Mouse (Mus musculus) lung, embryonic 16.5 days (tissue): ENCODE results near the gene Golga2. TPM values are rescaled to one million over a fixed set of nuclear protein-coding genes. Genes with fewer than 3 reads are reported as not detected.

Experiments used
- ATAC-seq: fragments of 200-750 bp; cut with Nextera tagmentation; 2 replicates; pipeline ENCODE4 v1.8.0; 2017; ENCODE audit warnings: low read depth, mild to moderate bottlenecking, moderate library complexity
- H3K27ac ChIP-seq: fragments of 300-500 bp; sonication (generic); 2 replicates; pipeline ENCODE4 v1.5.1; 2014; ENCODE audit warnings: mild to moderate bottlenecking, control low read depth, low read length
- H3K27me3 ChIP-seq: fragments of 300-500 bp; sonication (generic); 2 replicates; pipeline ENCODE4 v1.6.1; 2014; ENCODE audit warnings: low read depth, low read length, mixed read lengths; ENCODE audit not compliant: control insufficient read depth, insufficient read depth
- H3K36me3 ChIP-seq: fragments of 300-500 bp; sonication (generic); 2 replicates; pipeline ENCODE4 v1.6.1; 2014; ENCODE audit warnings: low read length; ENCODE audit not compliant: control insufficient read depth, insufficient read depth
- H3K4me1 ChIP-seq: fragments of 300-500 bp; sonication (generic); replicated peaks from 2 replicates; pipeline ENCODE4 v1.6.1; 2014; ENCODE audit warnings: low read length, mixed read lengths; ENCODE audit not compliant: control insufficient read depth, insufficient read depth
- H3K4me2 ChIP-seq: fragments of 300-500 bp; sonication (generic); 2 replicates; pipeline ENCODE4 v1.6.1; 2014; ENCODE audit warnings: low read depth, low read length, control low read depth
- H3K4me3 ChIP-seq: fragments of 300-500 bp; sonication (generic); 2 replicates; pipeline ENCODE4 v1.5.1; 2014; ENCODE audit warnings: mild to moderate bottlenecking, low read length, control low read depth
- H3K9ac ChIP-seq: fragments of 300-500 bp; sonication (generic); 2 replicates; pipeline ENCODE4 v1.6.1; 2014; ENCODE audit warnings: low read length, control low read depth
- H3K9me3 ChIP-seq: fragments of 300-500 bp; sonication (generic); 2 replicates; pipeline ENCODE4 v1.6.1; 2016; ENCODE audit warnings: low read length; ENCODE audit not compliant: control insufficient read depth
- WGBS: fragments of 180-500 bp; shearing (Covaris S2); extraction: QIAGEN DNeasy Blood & Tissue Kit; methylation state at CpG from one replicate; pipeline ENCODE4 v1.1.7; 2014; 5-methylcytosine and 5-hydroxymethylcytosine counted together
- polyA plus RNA-seq: library from polyadenylated mRNA; unstranded; fragments of >200 nt; fragmentation: Nextera tagmentation; extraction: Ambion mirVana; gene quantifications from 2 replicates; pipeline ENCODE4 v1.2.1, GENCODE M21; 2015

The Golga2 gene
- polyA plus RNA-seq, 1 experiment from 2014 or later, result 25.8 TPM

GRCm38 (mm10) chr2:32348311-32348710 lies 61.1 kb downstream of the Golga2 start:
- no peak overlapping the region for H3K27ac ChIP-seq
- H3K4me3 ChIP-seq, result no peak overlapping the region
- no peaks in the 10 kb centered on the region for H3K36me3 ChIP-seq
- ATAC-seq, result no peak
- no peak overlapping the region for H3K4me2 ChIP-seq
- H3K9me3 ChIP-seq, result no peaks in the 10 kb centered on the region
- H3K27me3 ChIP-seq, result no peaks in the 10 kb centered on the region
- H3K9ac ChIP-seq, result no peak overlapping the region
- WGBS, result 76% methylated on average over 11 of the region's 11 CpGs
- H3K4me1 ChIP-seq, result peaks cover 6% of the 10 kb centered on the region

DNA sequence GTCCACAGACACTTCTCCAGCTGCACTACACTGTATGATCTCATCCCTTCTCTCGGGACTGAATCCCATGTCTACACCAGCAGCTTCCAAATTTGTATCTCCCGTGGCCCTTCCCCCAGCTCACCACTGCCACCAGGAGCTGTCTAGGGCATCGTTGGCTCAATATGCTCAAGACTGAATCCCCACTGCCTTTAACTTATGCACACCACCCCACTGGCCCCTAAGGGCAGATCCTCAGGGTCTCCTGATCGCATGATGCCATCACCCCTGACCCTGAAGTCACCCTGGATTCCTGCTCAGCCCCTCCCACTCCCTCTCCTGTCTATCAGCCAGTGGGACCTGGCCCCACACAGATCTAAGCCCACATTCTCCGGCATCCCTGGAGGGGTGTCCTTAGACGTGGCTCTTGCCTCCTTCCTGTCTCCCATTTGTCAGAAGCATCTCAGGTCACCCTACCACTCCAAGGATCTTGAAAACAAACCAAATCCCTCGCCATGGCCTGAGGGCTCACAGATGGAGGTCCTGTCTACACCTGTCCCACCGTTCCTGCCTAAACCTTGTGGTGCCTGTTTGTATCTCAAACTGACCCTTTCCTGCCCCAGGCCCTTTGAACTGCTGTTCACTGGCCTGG lies 62.6 kb downstream of the Golga2 start:
- Histone ChIP-seq H3K27ac (no peak overlapping the region), H3K4me3 (no peak overlapping the region), H3K9ac (no peak overlapping the region), H3K9me3 (no peaks in the 10 kb centered on the region), H3K27me3 (no peaks in the 10 kb centered on the region), H3K4me1 (peaks cover 11% of the 10 kb centered on the region), H3K4me2 (no peak overlapping the region), H3K36me3 (no peaks in the 10 kb centered on the region)
- WGBS, result 45% methylated on average over 8 of the region's 8 CpGs
- no peak for ATAC-seq

DNA sequence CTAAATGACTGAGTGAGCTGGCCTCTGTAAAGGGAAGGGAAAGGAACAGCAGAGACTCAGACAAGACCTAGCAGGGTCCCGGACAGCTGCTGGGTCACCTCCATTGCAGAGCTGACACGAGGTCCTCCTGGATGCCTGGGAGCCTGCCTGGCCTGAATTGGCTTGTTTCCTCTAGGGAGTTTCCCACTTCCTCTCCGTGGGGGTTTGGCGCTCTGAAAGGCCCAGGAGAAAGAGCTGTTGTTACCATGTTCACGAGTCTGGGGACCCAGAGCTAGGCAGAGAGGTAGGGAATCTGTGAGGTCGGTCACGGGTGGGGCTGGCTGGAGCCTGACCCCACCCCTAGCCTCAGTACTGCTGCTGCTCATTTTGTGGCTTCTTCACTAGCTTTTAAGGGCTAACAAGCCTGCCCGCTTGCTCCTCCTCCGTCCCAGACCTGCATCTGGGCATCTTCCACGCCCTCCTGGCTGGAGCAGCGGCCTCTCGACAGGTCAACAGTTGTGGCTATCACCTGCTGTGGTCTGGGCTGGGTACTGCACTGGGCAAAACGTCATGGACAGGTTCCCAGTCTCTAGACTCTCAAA lies 63.4 kb downstream of the Golga2 start:
- Histone ChIP-seq H3K4me1 (peaks cover 11% of the 10 kb centered on the region), H3K9ac (no peak overlapping the region), H3K4me2 (no peak overlapping the region), H3K36me3 (no peaks in the 10 kb centered on the region), H3K27me3 (no peaks in the 10 kb centered on the region), H3K9me3 (no peaks in the 10 kb centered on the region), H3K4me3 (no peak overlapping the region), H3K27ac (no peak overlapping the region)
- WGBS, result 50% methylated on average over 13 of the region's 13 CpGs
- no peak for ATAC-seq

GRCm38 (mm10) chr2:32351471-32351961 lies 64.3 kb downstream of the Golga2 start:
- Histone ChIP-seq H3K27ac (no peak overlapping the region), H3K4me1 (peaks cover 11% of the 10 kb centered on the region), H3K4me3 (no peak overlapping the region), H3K27me3 (no peaks in the 10 kb centered on the region), H3K4me2 (peak overlapping the region; percentile 96), H3K36me3 (no peaks in the 10 kb centered on the region), H3K9me3 (no peaks in the 10 kb centered on the region), H3K9ac (no peak overlapping the region)
- 52% methylated on average over 9 of the region's 9 CpGs for WGBS
- ATAC-seq, result no peak

GRCm38 (mm10) chr2:32352151-32353006 lies 65.2 kb downstream of the Golga2 start, which contains the start of gene Ciz1:
Ciz1 (plus strand) TSS chr2:32352327.
- WGBS, result under 1% methylated on average over 41 of the region's 52 CpGs
- H3K4me3 ChIP-seq, result peak within 1 kb of the TSS; percentile 66
- H3K9me3 ChIP-seq, result no peaks in the 10 kb centered on the region
- H3K27ac ChIP-seq, result no peak within 1 kb of the TSS
- no peaks in the 10 kb centered on the region for H3K36me3 ChIP-seq
- H3K4me1 ChIP-seq, result peaks cover 11% of the 10 kb centered on the region
- peak; percentile 37 for ATAC-seq
- H3K9ac ChIP-seq, result peak within 1 kb of the TSS; percentile 75
- peak within 1 kb of the TSS; percentile 96 for H3K4me2 ChIP-seq
- H3K27me3 ChIP-seq, result no peaks in the 10 kb centered on the region

- ATAC-seq, result peak; percentile 84
- Histone ChIP-seq H3K4me1 (peaks cover 11% of the 10 kb centered on the region), H3K27ac (no peak within 1 kb of the TSS), H3K9ac (peak within 1 kb of the TSS; percentile 75), H3K4me3 (peak within 1 kb of the TSS; percentile 66), H3K9me3 (no peaks in the 10 kb centered on the region), H3K27me3 (no peaks in the 10 kb centered on the region), H3K4me2 (peak within 1 kb of the TSS; percentile 96), H3K36me3 (no peaks in the 10 kb centered on the region)
- WGBS, result under 1% methylated on average over 59 of the region's 63 CpGs
Measured at GRCm38 (mm10) chr2:32353007-32353542, 65.9 kb downstream of the Golga2 start, which contains the start of gene Dnm1. Dnm1 (minus strand) TSS chr2:32353338.

DNA sequence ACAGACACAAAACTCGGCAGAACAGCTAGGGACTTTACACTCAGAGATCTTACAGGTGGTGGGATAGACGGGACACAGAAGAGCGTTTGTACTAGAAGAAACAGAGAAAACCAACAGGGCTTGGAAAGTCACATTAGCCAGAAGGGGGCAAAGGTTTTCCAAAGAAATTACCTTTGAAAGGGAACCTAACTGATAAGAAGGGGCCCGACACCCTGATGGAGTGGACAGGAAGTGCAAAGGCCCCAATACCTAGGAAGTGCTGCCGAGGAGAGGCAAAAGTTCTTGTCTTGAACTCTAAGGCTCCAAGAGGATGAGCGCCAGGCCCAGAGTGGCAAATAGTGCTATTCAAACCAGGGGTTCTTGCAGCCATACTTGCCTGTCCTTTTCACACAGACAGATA lies 66.7 kb downstream of the Golga2 start:
- Histone ChIP-seq H3K27me3 (no peaks in the 10 kb centered on the region), H3K36me3 (no peaks in the 10 kb centered on the region), H3K9ac (peak overlapping the region; percentile 43; the same call in 1 of the 2 replicates), H3K4me3 (no peak overlapping the region), H3K9me3 (no peaks in the 10 kb centered on the region), H3K4me2 (peak overlapping the region; percentile 96; the same call in 1 of the 2 replicates), H3K27ac (no peak overlapping the region), H3K4me1 (peaks cover 11% of the 10 kb centered on the region)
- WGBS, result 33% methylated on average over 6 of the region's 6 CpGs
- no peak for ATAC-seq

GRCm38 (mm10) chr2:32354336-32354895 lies 67.2 kb downstream of the Golga2 start:
- Histone ChIP-seq H3K27me3 (no peaks in the 10 kb centered on the region), H3K4me2 (no peak overlapping the region), H3K9me3 (no peaks in the 10 kb centered on the region), H3K4me1 (peaks cover 11% of the 10 kb centered on the region), H3K36me3 (no peaks in the 10 kb centered on the region), H3K27ac (no peak overlapping the region), H3K9ac (no peak overlapping the region), H3K4me3 (no peak overlapping the region)
- 63% methylated on average over 3 of the region's 3 CpGs for WGBS
- ATAC-seq, result no peak
